In genomic region chr8:79397705-79398250, GRCm38 (mm10) we compare ENCODE assay signal across 8 mouse cellular contexts. TPM values are rescaled to one million over a fixed set of nuclear protein-coding genes. Genes with fewer than 3 reads are reported as not detected.
DNase-seq lines count a peak whose midpoint lies in the region; ATAC-seq and TF ChIP-seq lines count a peak whose summit lies in the region.

No protein-coding gene starts in this region.

- H3K27me3 ChIP-seq in testis, adult 2 months (ENCODE audit: control insufficient read depth, insufficient read depth, low read length) = no peaks in the 10 kb centered on the region
- no peaks in the 10 kb centered on the region for H3K27me3 ChIP-seq in hindbrain, embryonic 14.5 days (ENCODE audit: control insufficient read depth, insufficient read depth, low read length)

- no peak for TF ChIP-seq POLR2A in testis, adult 2 months (IDR thresholded peaks at IDR 0.05; ENCODE audit: control insufficient read depth, low read depth, low read length)

- no peak for TF ChIP-seq CTCF in testis, adult 2 months (IDR thresholded peaks at IDR 0.05; ENCODE audit: control insufficient read depth, insufficient read depth, insufficient replicate concordance, low read depth, low read length)

- peak; percentile 4; the same call in 1 of the 2 replicates for ATAC-seq in hindbrain, embryonic 14.5 days (ENCODE audit: low FRiP score)

- H3K27ac ChIP-seq in testis, adult 2 months (ENCODE audit: control insufficient read depth, insufficient read depth, low read depth, low read length) = no peak overlapping the region
- H3K27ac ChIP-seq in hindbrain, embryonic 14.5 days = peak overlapping the region; percentile 93
- no peak overlapping the region for H3K27ac ChIP-seq in macrophage

- no peaks in the 10 kb centered on the region for H3K36me3 ChIP-seq in testis, adult 2 months (ENCODE audit: control insufficient read depth, insufficient read depth, low read length)
- no peaks in the 10 kb centered on the region for H3K36me3 ChIP-seq in hindbrain, embryonic 14.5 days (replicated peaks; ENCODE audit: control insufficient read depth, insufficient read depth)
- no peaks in the 10 kb centered on the region for H3K36me3 ChIP-seq in macrophage (ENCODE audit: inconsistent target)

- WGBS in hindbrain, embryonic 14.5 days = 11% methylated on average over 7 of the region's 7 CpGs
- 50% methylated on average over 6 of the region's 7 CpGs for WGBS in macrophage (ENCODE audit: missing documents)

- peak overlapping the region; percentile 72 for H3K4me3 ChIP-seq in testis, adult 2 months (ENCODE audit: control insufficient read depth, low read depth, low read length)
- peak overlapping the region; percentile 73 for H3K4me3 ChIP-seq in hindbrain, embryonic 14.5 days (replicated peaks; ENCODE audit: low read length)
- H3K4me3 ChIP-seq in macrophage (ENCODE audit: inconsistent target) = peak overlapping the region; percentile 36

- no peaks in the 10 kb centered on the region for H3K9me3 ChIP-seq in hindbrain, embryonic 14.5 days (ENCODE audit: control insufficient read depth, low read length)

- H3K4me1 ChIP-seq in testis, adult 2 months (ENCODE audit: control insufficient read depth, insufficient read depth, low read length) = peaks cover 4% of the 10 kb centered on the region; the same call in 1 of the 2 replicates
- peaks cover 30% of the 10 kb centered on the region for H3K4me1 ChIP-seq in hindbrain, embryonic 14.5 days (replicated peaks; ENCODE audit: control insufficient read depth, insufficient read depth, low read length)

- peak overlapping the region; percentile 56 for H3K4me2 ChIP-seq in hindbrain, embryonic 14.5 days (replicated peaks)

- H3K79me2 ChIP-seq in macrophage (ENCODE audit: inconsistent target) = peaks cover 53% of the 10 kb centered on the region

- peak overlapping the region; percentile 99 for H3K9ac ChIP-seq in hindbrain, embryonic 14.5 days

- peak; percentile 10 to 16 for DNase-seq in adrenal gland, postnatal 36 days
- DNase-seq in adrenal gland, adult 2 months = no peak
- no peak for DNase-seq in testis, postnatal 10 days (ENCODE audit: low spot score)
- peak; percentile 39 for DNase-seq in hindbrain, embryonic 14.5 days (ENCODE audit: low spot score)
- DNase-seq in spleen, adult 12 weeks (ENCODE audit: low spot score) = no peak
- no peak for DNase-seq in urinary bladder, postnatal 10 days (ENCODE audit: low spot score)

RNA-seq across cellular contexts. Expression of gene Smad1, which starts 1.5 kb away (rescaled TPM):
- total RNA-seq in adrenal gland, postnatal 36 days (2021) = 10 to 100 TPM; 26.6 to 27.8 TPM
- 10 to 100 TPM; 24.2 to 30.4 TPM for total RNA-seq in adrenal gland, adult 2 months (2021)
- polyA plus RNA-seq in adrenal gland, adult 2 months (2012; rRNA removed) = 41.3 and 45.2 TPM in 2 replicates
- polyA plus RNA-seq in testis, adult 2 months (2012; rRNA removed) = 32.8 and 37.8 TPM in 2 replicates
- 75.5 and 84.3 TPM in 2 replicates for polyA plus RNA-seq in hindbrain, embryonic 14.5 days (2014; fragmentation: Nextera tagmentation; extraction: Ambion mirVana)
- 10 to 100 TPM in 24 of 26 experiments, 1 to 10 TPM in 2; 6.6 to 55.1 (median 29.4) TPM for total RNA-seq in macrophage (2018; cell fraction: chromatin; rRNA removed)
- total RNA-seq in macrophage (2018; cell fraction: cytosol; rRNA removed) = 10 to 100 TPM in 25 of 26 experiments, 1 to 10 TPM in 1; 9.9 to 29.1 (median 18.0) TPM
- 10 to 100 TPM; 10.4 to 43.5 (median 26.7) TPM for total RNA-seq in macrophage (2018; cell fraction: nucleus; rRNA removed)
- polyA plus RNA-seq in macrophage (2018) = 11.2 to 13.8 TPM (median 12.7 TPM) in 3 replicates

Comparison
In these comparisons a context has a peak if more than half of its experiments do, and no peak if none do; other contexts are left out.
1. DNase-seq: peak in adrenal gland, postnatal 36 days (2 of 2) and hindbrain, embryonic 14.5 days (single experiment); none in adrenal gland, adult 2 months (single experiment), testis, postnatal 10 days (single experiment), spleen, adult 12 weeks (single experiment) and urinary bladder, postnatal 10 days (single experiment).
2. Peak in every context shown above with its lines, with median percentiles within 50 percentile points of each other: H3K4me3 ChIP-seq.